Mouse (Mus musculus) myocyte (in vitro differentiated cells): ENCODE results near the gene Fgl2.

Experiments
- CEBPB ChIP-seq: IDR thresholded peaks from 2 replicates; pipeline ENCODE4 v1.6.1; 2011; ENCODE audit warnings: mild to moderate bottlenecking, moderate library complexity; ENCODE audit not compliant: poor library complexity, insufficient read depth, severe bottlenecking
- MAX ChIP-seq: IDR thresholded peaks from one replicate; pipeline ENCODE4 v1.6.1; 2011; ENCODE audit warnings: low read depth, mild to moderate bottlenecking, control low read depth
- MYOD1 ChIP-seq, 3 experiments: IDR thresholded peaks; one replicate each; pipeline ENCODE4 v1.6.1; 2011; ENCODE audit warnings: control low read depth in 2 of 3, low read depth in 2 of 3, mild to moderate bottlenecking in 2 of 3, moderate library complexity in 1 of 3; ENCODE audit not compliant: insufficient read length in 2 of 3, control insufficient read depth in 1 of 3
- MYOG ChIP-seq, 3 experiments: IDR thresholded peaks; one replicate each; pipeline ENCODE4 v1.6.1; 2011; ENCODE audit warnings: control low read depth in 2 of 3, low read depth in 2 of 3, mild to moderate bottlenecking in 2 of 3; ENCODE audit not compliant: insufficient read length in 2 of 3, control insufficient read depth in 1 of 3, insufficient read depth in 1 of 3
- POLR2A ChIP-seq: IDR thresholded peaks from one replicate; pipeline ENCODE4 v1.6.1; 2011; ENCODE audit warnings: low read depth, mild to moderate bottlenecking, control low read depth, moderate library complexity; ENCODE audit not compliant: insufficient read length
- USF1 ChIP-seq: IDR thresholded peaks from one replicate; pipeline ENCODE4 v1.6.1; 2011; ENCODE audit warnings: low read depth, mild to moderate bottlenecking, control low read depth, moderate library complexity

GRCm38 (mm10) chr5:21370218-21370947 lies 2.1 kb upstream of the Fgl2 start:
- TF ChIP-seq USF1 (no peak), MYOG (IDR thresholded peaks at IDR 0.05; ENCODE audit: control insufficient read depth in 1 of 3, insufficient read depth in 1 of 3, insufficient read length in 2 of 3, low read depth in 2 of 3) (no peak), POLR2A (no peak), MYOD1 (IDR thresholded peaks at IDR 0.05; ENCODE audit: control insufficient read depth in 1 of 3, insufficient read length in 2 of 3, low read depth in 2 of 3) (no peak), MAX (no peak), CEBPB (no peak)
